Mouse (Mus musculus) cerebellum, adult 9-11 months (tissue): Measurements from ENCODE around the gene Arnt.
"Not testable (repeated sequence)": the region's sequence is repeated elsewhere in the genome, so short reads cannot be mapped to it uniquely, and the experiment has no call there.

ENCODE experiments used
- DNase-seq: peaks from one replicate; pipeline ENCODE4 v3.0.0; 2022

The Arnt gene

GRCm38 (mm10) chr3:95434136-95434982 is at the start of gene Arnt:
Gene Arnt (plus strand): TSS chr3:95434388.
- peak; percentile 94 for DNase-seq

DNA sequence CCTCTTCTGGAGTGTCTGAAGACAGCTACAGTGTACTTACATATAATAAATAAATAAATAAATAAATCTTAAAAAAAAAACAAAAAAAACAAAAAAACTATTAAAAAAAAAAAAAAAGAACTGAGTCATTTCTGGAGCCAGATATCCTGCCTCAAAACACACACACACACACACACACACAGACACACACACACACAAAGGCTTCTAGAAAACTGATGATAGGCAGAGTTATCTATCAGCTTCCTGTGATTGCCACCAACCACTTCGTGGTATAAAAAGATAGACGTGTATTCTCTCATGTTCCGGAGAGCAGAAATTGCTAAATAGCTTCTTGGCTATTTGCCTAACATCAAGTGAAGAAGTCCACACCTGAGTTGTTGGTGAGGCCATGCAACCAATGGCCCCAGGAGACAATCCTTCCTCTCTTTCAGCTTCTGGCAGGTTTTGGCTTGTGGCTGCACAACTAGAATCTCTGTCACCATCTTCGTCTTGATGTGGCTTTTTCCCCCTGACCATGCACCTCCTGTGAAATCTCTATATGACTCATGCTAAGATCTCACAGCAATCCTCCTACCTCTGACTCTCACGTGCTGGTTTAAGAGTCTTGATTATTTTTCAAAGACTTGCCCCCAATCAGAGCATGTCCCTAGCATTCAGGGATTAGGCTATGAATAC is 48.6 kb upstream of the Arnt start:
- DNase-seq, result no peak

DNA sequence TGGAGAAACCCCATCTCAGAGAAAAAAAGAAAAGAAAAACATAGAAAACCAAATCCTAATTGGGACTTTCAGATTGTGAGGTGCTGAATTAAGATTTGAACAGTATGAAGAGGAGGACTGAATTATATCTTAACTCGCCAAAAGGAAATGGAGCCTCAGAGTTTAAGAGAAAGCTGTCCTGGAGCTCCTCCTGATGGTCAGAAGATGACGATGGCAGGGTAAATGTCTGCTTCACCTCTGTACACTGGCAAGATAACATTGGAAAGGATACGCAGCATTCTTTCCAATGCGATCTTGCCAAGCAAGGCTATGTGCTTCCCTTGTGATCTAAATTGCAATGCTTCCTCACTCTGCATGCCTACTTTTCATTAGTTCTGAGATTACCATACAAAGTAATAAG is 39.8 kb upstream of the Arnt start:
- no peak for DNase-seq

DNA sequence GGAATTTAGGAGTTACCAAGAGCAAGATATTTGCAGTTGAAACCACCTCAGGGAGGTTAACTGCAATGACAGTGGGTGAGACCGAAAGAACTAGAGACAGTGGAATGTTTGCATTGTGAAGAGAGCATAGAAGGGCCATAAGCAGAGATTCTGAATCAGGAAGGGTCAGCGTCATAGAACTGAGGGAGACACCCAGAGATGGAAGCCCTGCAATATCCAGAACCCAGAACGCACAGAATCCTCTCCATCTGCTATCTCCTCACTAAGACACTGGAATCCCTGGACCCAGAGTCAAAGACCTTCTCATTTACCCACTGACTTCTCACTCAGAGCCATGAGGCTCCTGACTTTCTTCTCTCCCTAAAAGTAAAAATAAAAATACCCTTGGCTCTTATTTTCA is 31.4 kb upstream of the Arnt start, which contains the start of gene 4930558C23Rik:
Gene 4930558C23Rik, minus strand, starts transcription at position 101 of the 400 bp plus-strand sequence.
- DNase-seq, result no peak

DNA sequence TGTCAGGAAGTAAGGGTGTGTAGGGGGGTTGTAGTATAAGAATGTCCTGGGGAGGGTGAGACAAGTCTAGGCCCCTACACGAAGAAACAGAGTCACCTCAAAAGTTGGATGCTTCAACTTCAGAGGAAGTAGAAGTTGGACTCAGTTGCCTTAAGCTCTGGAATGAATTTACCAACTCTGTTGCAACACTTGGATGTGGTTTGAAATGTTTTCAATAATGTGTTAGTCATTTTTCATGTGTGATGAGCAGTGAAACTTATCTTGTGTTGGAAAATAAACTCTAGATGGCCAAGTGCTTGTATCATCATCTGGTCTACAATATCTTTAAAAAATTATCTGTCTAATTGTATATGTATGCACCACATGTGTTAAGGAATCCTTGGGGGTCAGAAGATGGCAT is 26.5 kb upstream of the Arnt start:
- no peak for DNase-seq

DNA sequence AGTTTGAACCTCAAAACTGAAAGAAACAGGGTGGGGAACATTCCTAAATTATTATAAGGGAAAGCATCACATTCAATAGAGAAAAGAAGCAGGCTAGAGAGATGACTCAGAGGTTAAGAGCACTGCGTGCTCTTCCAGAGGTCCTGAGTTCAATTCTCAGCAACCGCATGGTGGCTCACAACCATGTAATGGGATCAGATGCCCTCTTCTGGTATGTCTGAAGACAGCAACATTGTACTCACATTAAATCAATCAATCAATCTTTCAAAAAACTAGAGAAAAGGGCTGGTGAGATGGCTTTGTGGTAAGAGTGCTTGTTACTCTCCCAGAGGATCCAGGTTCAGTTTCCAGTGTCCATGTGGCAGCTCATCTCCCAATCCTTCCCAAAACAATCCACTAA is 25.3 kb upstream of the Arnt start:
- DNase-seq, result no peak

- no peak for DNase-seq
These were observed 21.9 kb upstream of the Arnt start for GRCm38 (mm10) chr3:95412268-95412667.

DNA sequence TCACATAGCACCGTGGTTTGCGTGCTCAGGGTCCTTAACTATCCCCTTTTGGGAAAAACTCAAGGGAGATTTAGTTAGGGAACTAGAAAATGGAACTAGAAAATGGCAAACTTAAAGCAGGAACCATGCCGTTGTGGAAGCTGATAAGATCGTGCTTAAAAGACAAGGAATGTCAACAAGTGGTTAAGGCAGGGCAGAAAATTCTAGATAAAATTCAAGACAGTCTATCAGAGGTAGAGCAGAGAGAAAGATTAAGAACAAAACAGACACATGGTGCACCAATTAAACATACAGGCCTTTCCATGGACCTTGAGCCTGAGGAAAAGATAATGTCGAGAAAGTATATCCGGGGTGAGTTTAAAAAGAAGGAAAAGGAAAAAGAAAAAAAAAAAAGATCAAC is 16.3 kb upstream of the Arnt start:
- DNase-seq, result no peak

- DNase-seq, result not testable (repeated sequence)
These were observed 7.7 kb upstream of the Arnt start for GRCm38 (mm10) chr3:95426476-95426875.

- not testable (repeated sequence) for DNase-seq
These were observed 6.9 kb upstream of the Arnt start for GRCm38 (mm10) chr3:95427117-95427890.

GRCm38 (mm10) chr3:95427891-95428238 is 6.3 kb upstream of the Arnt start:
- not testable (repeated sequence) for DNase-seq

DNA sequence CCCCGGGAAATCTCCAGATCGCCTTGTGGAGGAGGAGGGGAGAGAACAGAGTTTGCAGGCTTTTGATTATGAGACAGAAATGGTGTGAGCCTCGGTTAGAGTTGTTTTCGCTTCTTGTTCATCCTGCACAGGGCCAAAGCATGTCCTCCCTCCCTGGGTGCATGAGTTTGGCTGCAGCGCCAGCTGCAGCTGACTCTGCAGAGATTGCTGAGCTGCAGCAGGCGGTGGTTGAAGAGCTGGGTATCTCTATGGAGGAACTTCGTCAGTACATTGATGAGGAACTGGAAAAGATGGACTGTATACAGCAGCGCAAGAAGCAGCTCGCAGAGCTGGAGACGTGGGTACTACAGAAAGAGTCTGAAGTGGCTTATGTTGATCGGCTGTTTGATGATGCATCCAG is 5.8 kb upstream of the Arnt start:
- DNase-seq, result not testable (repeated sequence)

GRCm38 (mm10) chr3:95433301-95433915 is 780 bp upstream of the Arnt start:
- peak; percentile 29 for DNase-seq

DNA sequence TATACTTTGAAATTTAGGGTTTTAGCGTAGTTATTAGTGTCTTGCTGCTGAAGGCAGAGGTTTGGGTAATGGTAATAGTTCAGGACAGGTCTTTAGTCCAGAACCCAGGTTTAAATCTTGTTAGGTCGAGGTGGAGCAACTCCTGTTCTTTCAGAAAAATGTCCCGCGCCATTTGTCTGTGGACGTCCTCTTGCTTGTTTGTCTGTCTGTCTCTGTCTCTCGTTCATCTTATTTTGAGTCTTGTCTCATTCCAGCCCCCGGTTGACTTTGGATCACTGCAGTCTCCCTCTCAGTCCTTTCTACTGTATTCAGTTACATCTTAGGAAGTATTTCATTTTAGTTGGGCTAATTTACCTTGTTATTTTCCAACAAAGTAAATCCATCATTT is 789 bp downstream of the Arnt start:
- DNase-seq, result no peak

DNA sequence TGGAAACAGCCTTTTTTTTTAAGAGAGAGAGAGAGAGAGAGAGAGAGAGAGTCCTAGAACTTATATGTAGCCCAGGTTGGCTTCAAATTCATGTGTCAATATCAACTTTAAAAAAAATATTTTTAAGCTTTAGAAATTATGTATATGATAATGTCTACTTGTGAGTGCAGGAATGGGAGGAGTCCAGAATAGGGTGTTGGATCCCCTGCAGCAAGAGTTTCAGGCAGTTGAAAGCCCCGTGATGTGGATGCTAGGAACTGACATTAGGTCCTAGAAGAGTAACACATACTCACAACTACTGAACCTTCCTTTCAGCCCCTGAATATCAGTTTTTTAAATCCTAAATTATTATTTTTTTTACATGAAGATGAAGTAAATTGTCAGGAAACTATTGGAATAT is 1.4 kb downstream of the Arnt start:
- DNase-seq, result no peak

DNA sequence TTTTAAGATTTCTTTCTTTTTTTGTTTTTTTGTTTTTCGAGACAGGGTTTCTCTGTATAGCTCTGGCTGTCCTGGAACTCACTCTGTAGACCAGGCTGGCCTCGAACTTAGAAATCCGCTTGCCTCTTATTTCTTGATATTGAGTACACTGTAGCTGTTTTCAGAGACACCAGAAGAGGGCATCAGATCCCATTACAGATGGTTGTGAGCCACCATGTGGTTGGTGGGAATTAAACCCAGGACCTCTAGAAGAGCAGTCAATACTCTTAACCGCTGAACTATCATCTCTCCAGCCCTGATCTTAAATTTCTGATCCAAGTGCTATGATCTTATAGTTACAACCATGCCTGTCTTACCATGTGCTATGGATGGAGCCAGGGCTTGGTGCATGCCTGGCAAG is 4.4 kb downstream of the Arnt start:
- not testable (repeated sequence) for DNase-seq

DNA sequence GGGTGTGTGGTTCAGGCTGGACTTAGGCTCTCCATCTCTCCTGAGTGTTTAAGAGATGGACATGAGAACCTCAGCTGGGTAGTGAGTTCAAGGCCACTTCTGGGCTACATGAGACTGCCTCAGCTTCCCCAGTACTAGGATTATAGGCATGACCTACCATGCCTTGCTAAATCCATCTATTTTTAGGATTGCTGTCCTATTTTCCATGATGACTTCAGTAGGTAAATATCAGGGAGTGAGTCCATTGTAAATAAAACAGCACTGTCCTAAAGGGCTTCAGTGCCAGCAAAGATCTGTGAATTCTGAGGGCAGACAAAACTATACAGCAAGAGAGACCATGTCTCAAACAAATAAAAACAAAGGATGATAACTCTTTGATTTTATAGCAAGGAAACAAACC is 5.5 kb downstream of the Arnt start:
- no peak for DNase-seq

DNA sequence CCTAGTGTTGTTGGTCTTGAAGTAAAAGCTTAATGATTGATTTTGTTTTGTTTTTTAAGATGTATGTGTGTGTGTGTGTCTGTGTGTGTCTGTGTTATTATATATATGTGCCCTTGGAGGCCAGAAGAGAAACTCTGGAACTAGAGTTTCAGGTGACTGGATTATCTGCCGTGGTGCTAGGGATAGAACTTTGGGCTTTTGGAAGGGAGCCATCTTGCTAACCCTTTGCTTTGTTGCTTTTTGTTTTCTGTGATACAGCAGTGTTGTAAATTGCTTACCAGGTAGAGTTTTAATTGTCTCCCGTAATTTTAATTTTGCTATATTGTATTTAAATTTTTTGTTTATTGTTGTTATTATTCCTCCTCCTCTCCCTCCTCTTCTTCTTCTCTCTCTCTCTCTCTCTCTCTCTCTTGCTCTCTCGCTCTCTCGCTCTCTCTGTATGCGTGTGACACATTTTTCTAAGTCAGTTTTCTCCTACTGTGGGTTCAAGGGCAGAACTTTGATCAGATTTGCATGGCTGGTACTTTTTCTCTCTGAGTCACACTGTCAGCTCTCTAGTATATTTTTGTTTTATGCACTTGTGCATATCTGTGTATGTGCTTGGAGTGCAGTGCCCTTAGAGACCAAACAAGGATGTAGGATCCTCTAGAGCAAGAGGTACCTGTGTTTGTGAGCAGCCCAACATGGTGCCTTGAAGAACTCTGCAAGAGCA is 8.4 kb downstream of the Arnt start:
- no peak for DNase-seq

- no peak for DNase-seq
These were observed 11.1 kb downstream of the Arnt start for GRCm38 (mm10) chr3:95445311-95445710.

DNA sequence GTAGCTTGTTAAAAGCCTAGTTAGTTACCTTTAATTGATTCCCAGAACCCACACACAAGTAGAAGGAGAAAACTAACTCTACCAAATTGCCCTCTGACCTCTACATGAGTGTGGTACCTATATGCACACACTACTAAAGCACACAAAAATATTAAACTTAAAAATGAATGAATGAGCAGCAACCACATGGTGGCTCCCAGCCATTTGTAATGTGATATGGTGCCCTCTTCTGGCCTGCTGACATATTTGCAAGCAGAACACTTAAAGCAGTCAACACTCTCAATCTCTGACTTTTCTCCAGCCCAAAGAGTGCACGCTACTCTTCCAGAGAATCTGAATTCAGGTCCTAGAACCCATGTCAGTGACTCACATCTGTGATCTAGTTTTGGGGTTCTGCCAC is 16.2 kb downstream of the Arnt start:
- DNase-seq, result no peak

DNA sequence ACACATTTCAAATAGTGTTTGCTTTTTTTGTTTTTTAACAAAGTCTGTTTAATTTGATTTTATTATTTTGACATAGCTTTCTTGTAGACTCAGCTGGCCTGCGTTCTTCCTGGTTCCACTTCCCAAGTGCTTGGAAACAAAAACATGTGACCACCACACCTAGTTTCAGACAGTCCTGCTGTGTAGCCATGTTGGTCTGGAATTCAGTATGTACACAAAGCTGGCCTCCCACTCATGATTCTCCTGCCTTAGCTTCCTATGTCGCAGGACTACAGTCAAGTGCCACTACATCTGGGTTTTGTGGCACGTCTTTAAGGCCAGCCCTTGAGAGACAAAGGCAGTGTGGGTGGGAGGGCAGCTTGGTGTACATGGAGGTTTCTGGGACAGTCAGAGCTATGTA is 16.7 kb downstream of the Arnt start:
- no peak for DNase-seq

DNA sequence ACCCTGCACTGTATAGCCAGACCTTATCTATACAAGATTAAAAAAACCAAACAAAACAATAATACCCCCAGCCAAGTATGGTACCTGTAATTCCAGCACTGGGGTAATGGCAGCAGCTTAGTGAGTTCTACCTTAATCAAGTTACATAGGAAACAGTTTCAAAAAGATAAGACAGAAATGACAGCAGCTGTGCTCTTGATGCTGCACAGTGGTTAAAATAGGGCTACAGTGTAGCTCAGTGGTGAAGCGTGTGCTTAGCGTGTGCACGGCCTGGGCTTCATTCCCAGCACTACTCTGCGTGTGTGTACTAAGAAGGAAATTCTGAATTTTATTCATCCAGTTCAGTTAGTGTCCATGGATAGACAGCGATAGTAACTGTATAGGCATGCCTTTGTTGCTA is 22.2 kb downstream of the Arnt start:
- no peak for DNase-seq

GRCm38 (mm10) chr3:95457758-95458157 is 23.6 kb downstream of the Arnt start:
- DNase-seq, result no peak
